Mouse (Mus musculus) inflammation-experienced regulatory T-cells, adult 6 months (primary cell): Measurements from ENCODE around the gene Mybpc3. TPM values are rescaled to one million over a fixed set of nuclear protein-coding genes. Genes with fewer than 3 reads are reported as not detected.
A peak's percentile ranks its signal among the peaks of the same experiment; 100 is the strongest.

Experiments used
- ATAC-seq: one replicate; pipeline ENCODE4 v1.8.0; 2017
- polyA plus RNA-seq, 3 experiments: library from polyadenylated mRNA; unstranded; fragments of 100-300 nt; shearing (Covaris generic); gene quantifications; one replicate each; pipeline ENCODE4 v1.2.1; 2017

The Mybpc3 gene
- polyA plus RNA-seq: not detected

DNA sequence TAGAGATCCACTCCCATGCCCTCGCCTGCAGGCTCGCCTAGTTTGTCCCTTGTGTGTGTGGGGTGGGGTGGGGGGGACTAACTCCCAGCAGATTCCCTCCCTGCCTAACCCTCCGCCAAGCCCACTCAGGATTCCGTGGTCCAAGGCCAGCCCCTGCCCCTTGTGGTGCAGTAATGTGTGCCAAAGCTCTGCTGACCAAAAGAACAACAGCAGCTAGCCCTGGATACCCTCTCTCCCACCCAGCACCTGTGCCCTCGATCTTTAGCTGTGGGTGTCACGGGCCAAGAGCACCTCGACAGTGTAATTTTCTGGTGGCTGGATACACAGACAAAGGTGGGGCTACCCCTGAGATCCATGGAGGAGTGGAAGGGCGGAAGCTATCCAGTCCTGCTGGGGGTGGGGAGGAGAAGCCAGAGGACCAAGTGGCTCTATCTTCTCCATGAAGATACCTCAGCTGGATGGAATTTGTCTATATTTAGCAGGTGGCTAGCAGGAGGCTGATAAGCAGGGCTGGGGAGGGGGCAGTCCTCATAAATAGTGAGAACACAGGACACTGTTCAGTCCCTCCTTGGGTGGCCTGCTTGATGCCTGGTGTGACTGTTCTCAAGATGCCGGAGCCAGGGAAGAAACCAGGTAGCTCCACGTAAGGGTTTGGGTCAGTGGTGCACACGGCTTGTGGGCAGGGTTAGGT lies at the start of gene Mybpc3:
Gene Mybpc3, plus strand, starts transcription at position 560 of the 691 bp plus-strand sequence.
- no peak for ATAC-seq

DNA sequence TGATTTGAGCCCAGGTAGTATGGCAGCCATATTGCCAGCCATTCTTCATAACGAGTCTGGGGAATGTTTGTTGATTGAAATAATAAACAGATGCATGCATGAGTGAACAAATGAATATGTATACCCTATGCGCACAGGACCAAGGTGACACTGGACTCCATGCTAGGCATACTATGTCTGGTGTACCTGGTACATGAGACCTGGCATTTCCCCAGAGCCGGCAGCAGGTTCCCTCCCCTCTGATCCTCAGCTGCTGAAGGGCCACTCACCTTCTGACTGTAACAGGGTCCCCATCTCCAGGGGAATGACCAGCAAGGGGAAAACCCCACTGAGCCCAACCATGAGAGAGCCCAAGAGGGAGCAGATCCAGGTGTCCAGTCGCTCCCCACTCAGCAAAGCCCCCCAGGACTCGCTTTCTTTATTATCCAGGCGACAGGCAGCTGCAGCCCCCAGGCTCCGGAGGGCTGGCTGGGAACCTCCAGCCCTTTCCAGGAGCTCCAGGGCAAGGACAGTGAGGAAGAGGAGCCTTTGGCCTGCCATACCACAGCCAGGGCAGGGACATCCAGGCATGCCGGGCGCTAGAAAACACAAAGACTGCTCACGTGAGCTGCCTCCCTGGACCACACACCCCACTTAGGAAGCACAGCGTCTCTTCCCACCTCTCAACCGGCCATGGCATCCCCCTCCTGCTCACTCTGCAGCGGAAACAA lies 49.6 kb upstream of the Mybpc3 start:
- no peak for ATAC-seq

DNA sequence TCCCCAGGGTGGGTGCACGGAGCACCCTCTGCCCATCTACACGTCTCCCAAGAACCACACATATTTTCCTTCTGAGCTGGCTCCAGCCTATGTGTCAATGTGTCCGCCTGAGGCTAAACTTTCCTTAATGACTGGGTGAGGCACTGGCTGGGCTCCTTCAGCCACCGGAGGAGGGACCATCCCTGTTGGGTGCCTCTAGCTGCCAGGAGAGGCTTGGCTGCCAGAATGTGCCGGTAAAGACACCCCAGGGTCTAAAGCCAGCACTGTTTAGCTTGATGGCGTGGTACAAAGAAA lies 49.1 kb upstream of the Mybpc3 start:
- no peak for ATAC-seq

DNA sequence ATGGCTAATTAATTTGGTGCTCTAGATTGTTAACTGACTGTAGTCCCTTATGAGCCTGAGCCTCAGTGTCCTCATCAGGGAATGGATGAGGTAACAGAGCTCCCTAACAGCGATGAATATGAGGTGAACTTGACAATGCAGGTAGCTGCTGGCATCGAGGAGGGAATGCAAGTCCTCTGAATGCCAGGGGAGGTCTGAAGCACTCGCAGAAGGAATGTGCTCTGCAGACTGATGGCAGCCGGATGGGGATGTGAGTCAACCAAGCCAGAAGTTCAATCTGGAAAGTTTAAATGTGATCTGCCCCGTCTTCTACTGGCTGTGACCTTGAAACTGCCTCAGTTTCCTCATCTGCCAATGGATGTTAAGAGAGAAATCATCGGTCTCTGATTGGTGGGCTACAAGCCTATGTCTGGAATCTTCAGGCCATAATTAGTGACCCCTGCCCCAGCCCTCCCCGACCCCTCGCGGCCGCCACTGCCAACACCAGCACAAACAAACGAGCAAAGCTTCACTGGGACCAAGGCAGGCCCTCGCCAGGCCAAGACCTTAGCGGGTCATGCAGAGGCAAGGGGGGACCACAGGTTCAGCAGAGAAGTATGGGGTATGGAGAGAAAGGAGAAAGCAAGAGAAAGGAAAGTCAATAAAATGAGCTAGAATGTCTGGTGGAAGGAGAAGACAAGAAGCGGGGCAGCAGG lies 48.5 kb upstream of the Mybpc3 start:
- no peak for ATAC-seq

DNA sequence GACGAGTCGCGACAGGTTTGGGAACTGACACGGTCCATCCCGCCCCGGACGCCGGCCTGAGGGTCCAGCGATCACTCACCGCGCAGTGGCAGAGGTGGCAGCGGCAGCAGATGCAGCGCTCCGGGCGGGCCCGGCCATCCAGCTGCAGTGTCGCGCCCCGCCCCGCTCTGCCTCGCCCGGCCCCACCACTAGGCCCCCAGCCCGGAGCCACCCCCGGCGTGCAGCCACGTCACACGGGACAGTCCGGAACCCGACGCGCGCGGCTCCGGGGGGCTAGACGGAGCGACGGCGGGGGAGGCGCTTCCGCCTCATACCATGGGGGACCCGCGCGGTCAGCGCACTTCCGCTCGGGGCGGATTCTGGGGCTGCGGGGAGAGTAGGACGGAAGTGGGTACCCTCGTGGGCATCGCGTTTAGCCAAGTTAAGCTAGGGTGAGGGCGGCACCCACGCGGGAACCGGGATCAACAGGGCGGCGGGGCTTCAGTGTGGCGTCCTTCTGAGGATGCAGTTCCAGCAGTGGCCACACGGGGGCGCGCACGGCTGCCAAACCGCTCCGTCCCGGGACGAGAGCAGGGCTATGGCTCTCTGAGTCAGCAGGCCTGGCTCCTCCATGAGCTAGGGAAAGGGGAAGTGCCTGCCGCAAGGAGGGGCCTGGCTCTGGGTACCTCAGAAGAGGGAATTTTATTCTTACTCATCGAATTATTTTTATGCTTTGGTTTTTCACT lies 47.7 kb upstream of the Mybpc3 start, which contains the start of gene Slc39a13:
Gene Slc39a13, minus strand, starts transcription at position 342 of the 725 bp plus-strand sequence.
- ATAC-seq: peak; percentile 86

DNA sequence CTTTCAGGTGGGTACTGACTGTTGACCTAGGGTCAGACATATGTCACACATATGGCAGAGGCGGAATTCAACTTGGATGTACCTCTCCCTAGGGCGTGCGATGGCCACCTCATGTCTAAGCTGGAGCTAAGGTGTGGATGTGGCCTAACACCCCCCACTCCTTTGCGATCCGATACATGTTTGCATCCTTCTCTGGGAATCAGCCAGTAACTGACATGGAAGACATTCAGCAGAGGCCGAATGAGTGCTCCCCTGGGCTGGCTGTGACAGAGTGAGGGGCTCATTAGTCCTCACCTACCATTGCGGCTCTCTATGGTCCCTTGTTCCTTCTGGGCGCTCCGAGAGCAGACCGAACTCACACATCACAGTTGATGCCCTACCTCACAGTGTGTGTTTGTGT lies 46.9 kb upstream of the Mybpc3 start:
- no peak for ATAC-seq

DNA sequence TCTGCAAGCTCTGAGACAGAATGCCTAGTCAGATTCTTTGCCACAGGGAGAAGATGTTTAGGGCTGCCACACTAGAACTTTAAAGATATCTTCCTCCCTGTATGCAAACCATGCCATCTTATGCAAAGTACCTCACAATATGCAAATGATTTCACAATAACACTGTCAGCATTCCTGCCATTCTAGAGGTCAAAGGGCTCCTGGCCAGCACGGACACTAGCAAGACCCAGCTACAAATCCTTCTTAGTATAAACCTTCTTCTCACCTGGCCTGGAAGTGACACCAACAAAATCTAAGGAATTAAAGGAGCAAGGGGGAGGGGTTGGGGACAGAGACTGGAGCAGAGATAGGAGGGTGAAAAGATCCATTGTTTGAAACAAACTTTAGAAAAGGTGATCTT lies 45.9 kb upstream of the Mybpc3 start:
- ATAC-seq: no peak

DNA sequence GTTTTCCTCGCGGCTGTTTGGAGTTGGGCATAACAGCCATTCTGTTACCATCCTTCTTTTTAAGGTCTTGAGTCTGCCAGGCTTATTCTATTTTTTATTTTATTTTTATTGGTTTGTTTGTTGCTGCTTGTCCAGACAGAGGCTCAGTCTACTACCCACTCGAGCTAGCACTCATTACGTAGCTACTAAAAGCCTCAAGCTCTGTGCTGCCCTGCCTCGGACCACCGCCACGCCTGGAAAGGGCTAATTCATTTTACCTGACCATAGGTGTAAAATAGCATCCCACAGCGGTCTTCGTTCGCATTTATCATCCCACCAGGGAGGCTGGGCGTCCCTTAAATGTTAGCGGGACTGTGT lies 40.0 kb upstream of the Mybpc3 start:
- ATAC-seq: no peak

DNA sequence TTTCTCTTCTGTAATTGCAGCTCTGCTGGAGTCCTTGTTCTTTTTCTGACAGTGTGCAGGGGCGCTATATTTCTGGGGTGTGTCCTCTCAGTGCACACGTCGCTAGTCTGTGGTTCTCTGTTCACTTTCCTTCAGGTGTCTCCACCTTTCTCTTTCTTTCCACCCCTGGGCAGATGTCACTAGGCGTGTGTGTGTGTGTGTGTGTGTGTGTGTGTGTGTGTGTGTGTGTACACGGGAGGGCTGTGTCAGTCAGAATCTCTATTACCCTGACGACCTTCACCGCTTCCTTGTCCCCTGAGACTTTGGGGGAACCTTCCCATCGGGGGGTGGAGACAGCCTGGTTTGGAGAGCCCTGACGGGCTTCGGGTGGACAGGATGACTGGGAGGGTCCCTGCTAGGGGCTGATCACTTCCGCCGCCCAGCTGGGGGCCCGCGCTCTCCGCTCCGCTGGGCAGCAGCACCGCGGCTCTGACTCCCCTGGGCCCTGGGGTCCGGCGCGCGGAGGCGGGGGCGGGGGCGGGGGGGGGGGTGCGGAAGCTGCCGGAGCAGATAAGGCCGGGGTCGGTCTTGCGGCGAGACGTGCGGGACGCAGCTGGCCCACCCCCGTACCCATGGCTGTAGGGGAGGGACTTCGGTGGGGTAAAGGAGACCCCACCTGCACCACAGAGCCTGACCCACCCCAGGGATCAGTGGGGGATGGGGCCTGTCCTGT lies 39.5 kb upstream of the Mybpc3 start:
- ATAC-seq: peak; percentile 27

DNA sequence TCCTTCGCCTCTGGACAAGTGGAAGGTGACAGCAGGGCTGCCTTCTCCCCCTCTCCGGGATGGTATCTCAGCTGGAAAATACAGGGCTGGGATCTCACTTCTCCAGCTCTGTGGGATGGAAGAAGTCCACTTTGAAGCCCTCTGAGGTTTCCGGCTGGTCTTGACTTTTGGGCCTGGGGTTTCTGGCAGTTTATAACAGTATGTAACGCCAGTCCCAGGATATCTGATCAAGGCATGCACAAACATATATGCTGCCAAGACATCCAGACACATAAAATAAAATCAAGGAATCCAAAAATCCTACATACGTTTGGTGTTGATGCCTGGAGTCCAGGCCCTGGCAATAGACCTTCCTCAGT lies 38.9 kb upstream of the Mybpc3 start:
- no peak for ATAC-seq

DNA sequence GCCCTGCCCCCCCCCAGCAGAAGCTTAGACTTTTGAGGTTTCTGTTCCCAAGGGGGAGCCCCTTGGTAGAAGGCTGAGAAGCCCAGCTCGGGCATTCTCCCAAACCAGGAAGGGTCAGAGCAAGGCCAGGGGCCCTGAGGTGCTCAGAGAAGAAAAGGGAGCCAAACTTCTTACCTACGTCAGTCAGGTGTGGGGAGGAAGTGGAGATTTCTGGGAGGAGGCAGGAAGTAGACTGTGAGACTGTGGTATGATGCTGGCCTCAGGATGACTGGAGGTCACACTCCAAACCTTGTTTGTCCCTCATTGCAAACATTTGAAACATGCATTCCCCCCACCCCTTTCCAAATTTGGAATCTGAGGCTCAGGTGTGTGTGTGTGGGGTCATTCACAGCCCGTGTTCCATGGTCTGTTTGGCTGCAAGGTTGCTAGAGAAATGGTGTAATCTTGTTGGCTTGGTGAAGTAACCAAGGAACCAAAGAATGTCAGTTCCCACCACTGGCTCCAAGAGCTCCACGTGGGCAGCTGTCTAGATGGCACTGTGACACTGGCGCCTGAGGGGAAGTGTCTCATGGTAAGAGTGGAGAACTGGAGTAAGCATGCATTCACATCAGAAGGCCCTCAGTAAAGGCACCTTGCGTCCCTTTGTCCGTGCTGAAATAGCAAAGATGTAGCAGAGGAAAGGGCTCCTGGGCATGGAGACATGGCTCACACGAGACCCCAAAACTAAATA lies 37.0 kb upstream of the Mybpc3 start:
- peak; percentile 76 for ATAC-seq

DNA sequence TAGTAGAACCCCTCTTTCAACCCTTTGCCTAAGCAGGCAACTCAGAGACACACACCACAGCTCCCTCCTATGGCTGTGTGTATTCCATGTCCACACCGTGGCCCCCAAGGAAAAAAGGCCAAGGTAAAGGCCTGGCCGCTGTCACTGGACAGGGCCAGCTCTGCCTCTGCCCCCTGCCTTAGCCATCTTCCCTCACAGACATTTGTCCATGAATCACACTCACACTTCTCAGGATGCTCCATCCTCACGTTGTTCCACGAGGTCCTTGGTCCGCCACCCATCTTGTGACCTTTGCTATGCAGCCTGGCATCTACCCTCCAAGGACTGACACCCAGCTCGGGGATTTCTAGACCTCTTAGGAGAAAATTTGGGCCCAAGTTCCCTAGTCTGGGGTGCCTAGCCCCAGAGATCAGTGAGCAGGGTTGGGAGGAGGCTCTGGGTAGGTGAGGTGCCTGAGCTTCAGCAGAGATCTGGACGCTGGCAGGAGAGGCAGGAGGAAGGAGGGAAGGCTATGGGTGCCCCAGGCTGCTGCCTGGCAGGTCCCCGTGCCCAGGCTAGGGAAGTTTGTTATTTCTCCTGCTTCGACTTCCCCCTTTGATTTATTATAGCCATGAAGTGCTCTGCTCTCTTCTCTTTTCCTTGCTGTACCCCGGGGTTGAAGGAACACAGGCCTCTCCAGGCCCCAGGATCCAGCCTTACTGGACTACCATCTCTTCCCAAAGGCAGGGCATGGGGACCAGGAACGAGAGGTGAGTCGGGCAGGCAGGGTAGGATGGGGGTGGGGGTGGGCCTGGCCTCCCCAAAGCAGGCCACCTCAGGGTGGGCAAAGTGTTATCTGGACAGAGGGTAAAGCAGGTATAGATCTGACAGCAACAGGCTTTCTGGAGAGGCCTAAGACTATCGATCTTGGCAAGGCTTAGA lies 35.9 kb upstream of the Mybpc3 start, which contains the start of gene Spi1:
Gene Spi1, plus strand, starts transcription at position 616 of the 921 bp plus-strand sequence.
- ATAC-seq: no peak

DNA sequence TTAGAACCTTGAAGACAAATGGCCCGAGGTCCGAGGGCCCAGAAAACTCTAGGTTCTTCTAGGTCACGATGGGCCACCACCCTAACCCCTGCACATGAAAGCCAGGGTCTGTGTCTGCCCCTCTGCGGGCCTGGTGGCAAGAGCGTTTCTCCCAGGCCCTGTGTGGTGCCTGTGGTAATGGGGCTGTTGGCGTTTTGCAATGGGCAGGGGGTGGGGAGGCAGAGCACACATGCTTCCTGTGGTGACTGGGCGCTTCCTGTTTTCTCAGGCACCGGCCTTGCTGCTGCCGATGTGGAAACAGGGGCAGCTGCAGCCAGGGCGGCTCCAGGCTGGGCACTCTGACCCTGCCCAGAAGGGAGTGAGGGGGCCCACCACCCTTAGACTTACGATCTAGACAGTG lies 35.1 kb upstream of the Mybpc3 start:
- peak; percentile 78 for ATAC-seq

DNA sequence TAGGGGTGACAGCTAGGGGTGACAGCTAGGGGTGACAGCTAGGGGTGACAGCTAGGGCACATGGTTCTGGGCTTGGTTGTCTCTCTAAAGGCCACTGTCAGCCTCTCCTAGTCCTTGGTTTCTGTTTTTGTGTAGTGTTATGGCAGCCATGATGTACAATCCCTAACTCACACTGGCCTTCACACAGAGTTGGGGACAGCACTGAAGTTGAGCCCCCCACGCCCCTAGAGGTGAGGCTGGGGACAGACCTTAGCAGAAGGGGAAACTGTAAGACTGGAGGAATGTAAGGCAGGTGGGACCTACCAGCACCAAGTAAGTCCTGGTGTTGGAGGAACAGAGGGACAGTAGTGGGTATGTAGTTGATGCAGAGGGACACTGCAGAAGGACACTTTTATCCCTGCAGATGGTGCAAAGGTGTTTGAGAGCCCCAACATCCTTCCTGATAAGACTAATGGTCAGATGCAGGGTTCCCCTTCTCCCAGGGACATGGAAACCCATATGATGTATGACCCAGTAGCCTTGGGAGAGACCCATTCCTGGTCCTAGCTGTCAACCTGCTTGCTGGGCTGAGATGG lies 34.5 kb upstream of the Mybpc3 start:
- ATAC-seq: no peak

DNA sequence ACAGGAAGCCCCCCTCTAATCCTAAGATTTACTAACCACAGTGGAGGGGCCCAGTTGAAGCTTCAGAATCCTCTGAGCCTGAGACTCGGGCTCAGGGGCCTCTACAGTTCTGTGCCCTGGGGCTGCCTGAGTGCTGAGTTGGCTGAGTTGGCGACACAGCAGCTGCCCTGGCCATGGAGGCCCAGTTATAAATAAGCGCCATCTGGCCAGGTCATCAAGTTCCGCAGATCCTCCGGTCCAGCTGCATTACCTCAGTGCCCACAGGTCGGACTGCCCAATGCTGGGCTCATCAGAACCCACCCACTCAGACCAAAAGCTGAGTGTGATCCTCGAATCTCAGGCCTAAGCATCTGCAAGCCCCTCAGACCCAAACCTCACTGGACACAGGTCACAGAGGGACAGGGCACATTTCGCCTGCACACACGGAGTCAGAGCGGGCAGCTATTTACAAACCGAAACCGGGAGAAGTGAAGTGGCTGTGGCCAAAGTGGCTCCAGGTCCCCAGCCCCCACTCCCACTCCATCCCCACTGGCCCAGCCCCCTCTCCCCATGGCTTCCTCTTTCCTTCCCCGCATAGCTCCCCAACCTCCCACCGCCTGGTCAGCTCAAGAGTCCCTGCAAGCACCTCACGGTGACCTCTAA lies 33.6 kb upstream of the Mybpc3 start:
- ATAC-seq: no peak

DNA sequence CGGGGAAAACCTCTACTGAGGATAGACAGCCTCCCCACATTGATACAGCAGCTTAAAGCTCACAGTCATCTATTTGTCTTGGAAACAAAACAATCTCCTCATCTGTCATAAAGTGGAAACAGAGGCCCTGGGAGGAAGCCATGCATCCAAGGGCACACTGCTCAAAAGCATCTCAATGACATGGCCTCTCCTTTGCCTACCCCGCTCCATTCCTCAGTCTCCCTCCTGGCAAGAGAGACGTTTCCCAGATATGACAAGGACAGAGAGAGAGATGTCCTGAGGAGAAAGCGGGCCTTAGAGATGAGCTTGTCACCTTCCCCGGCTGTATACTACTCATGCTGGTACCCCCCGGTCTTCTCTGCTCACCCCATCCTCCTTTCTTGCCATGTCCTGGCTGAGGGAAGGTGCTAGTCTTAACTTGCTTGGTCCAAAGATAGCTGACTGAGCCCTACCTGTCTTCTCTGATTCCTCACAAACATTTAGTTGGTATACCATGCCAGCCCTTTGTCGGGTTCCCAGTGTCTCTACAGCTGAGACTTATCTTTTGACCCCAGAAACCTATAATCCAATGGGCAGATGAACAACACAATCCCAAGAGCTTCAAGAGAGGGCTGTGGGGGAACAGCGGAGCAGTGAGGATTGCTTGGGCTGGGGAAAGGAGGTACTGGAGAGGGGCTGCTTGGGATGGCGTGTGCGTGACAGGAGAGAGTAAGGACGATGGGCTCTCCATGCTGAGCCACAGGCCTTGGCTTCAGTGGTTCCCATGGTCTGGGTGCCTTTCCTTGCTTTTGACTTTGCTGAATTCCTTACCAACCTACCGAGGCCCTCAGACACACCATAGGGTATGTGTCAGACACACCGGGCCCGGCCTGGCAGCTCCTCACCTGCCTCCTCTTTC lies 32.2 kb upstream of the Mybpc3 start:
- ATAC-seq: no peak

DNA sequence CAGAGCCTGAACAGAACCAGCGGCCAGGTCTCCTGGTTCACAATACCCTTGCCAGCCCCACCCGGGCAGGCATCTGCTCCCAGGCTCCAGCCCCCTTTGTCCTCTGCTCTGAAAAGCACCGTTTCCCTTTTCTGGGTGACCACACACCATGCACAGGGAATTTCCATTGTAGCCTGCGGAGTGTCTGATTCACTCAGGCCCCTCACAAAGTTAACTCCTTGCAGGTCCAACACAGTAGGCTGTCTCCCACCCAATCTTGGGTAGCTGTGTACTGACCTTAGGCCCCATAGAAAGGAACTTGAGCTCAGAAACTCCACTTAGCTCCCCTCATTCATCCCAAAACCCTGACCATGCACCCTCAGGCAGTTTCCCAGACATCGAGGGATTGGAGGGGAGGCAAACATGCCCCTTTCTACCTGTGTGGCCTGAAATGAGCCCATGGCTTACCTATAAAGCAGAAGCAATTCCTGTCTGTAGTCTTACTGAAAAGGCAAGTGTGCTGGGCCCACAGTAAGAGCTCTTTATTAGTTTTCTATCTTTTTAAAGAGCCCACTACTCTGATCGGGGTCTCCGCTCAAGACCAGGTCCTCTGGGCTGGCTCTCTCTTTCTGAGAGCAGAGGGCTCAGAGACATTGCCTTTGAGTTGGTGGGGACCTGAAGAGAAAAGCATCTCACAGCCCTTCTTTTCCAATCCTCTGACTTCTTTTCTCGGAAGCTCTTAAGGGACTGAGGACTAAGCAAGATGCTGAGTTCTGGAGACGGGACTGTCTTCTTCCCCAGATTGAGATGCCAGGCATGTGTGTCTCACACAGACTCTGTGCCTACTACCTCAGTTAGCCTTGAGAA lies 31.3 kb upstream of the Mybpc3 start:
- ATAC-seq: no peak

DNA sequence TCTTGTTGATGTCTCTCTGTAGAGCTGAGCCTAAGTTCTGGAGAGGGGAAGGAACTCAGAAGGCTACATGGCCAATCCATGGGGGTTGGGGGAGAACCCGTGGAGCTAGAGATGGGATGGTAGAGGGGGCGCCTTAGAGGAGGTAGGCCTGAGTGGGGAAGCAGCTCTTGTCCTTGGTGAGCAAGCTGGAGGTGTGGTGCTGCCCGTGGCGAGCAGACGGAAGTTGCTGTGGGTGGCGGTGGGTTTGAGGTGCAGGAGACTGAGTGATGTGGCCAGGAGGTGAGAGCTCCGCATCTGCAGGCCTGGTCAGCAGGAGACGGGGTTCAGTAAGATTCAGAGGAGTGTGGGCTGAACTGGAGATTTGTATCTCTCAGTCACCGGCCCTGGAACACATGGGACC lies 30.5 kb upstream of the Mybpc3 start:
- no peak for ATAC-seq
